Mouse (Mus musculus) G1E (cell line): ENCODE data around the gene Cyp1a2.

Experiments used
- CTCF ChIP-seq: IDR thresholded peaks from 2 replicates; pipeline ENCODE4 v1.5.1; 2012; ENCODE audit warnings: low read depth, low read length, inconsistent platforms, mixed read lengths
- GATA1 ChIP-seq: IDR thresholded peaks from 2 replicates; pipeline ENCODE4 v1.6.1; 2012; ENCODE audit warnings: borderline replicate concordance, low read length, inconsistent platforms, mixed read lengths
- GATA2 ChIP-seq: IDR thresholded peaks from 2 replicates; pipeline ENCODE4 v1.6.1; 2012; ENCODE audit warnings: low read depth, low read length, inconsistent platforms, borderline replicate concordance
- TAL1 ChIP-seq: conservative IDR thresholded peaks from 2 replicates; pipeline ENCODE4 v1.6.1; 2012; ENCODE audit warnings: low read depth, low read length, inconsistent platforms, mixed read lengths

- TF ChIP-seq CTCF: no peak
- TF ChIP-seq GATA1: no peak
- TF ChIP-seq TAL1: no peak
- no peak for TF ChIP-seq GATA2
Observed at GRCm38 (mm10) chr9:57667136-57667535, 16.4 kb downstream of the Cyp1a2 start.
